8 mouse cellular contexts compared by ENCODE assay signal in genomic region chr11:50632270-50632669, GRCm38 (mm10). TPM values are rescaled to one million over a fixed set of nuclear protein-coding genes. Genes with fewer than 3 reads are reported as not detected.
DNase-seq lines count a peak whose midpoint lies in the region; ATAC-seq lines count a peak whose summit lies in the region.

No protein-coding gene starts in this region.

- 41% methylated on average over 4 of the region's 4 CpGs for WGBS in hindbrain, embryonic 16.5 days
- 61% methylated on average over 4 of the region's 4 CpGs for WGBS in hindbrain, embryonic 10.5 days
- 21% methylated on average over 4 of the region's 4 CpGs for WGBS in liver, embryonic 12.5 days (ENCODE audit: insufficient replicate concordance)

- no peak for DNase-seq in hindbrain, embryonic 10.5 days (ENCODE audit: low spot score)
- DNase-seq in cerebellum, adult 9-10 months: peak; percentile 85
- peak; percentile 83 to 91 for DNase-seq in heart, adult 18-20 months
- peak; percentile 16 to 51 for DNase-seq in kidney, postnatal 36 days
- DNase-seq in right cerebral cortex, postnatal 10 days (ENCODE audit: low spot score in 2 of 2): peak; percentile 59 to 66
- no peak for DNase-seq in spleen, adult 18-20 months

- no peaks in the 10 kb centered on the region for H3K9me3 ChIP-seq in hindbrain, embryonic 16.5 days (ENCODE audit: control insufficient read depth, low read length)
- no peaks in the 10 kb centered on the region for H3K9me3 ChIP-seq in hindbrain, embryonic 10.5 days
- H3K9me3 ChIP-seq in liver, embryonic 12.5 days (replicated peaks): no peaks in the 10 kb centered on the region

- H3K27me3 ChIP-seq in hindbrain, embryonic 16.5 days (replicated peaks; ENCODE audit: control insufficient read depth, insufficient read depth, low read length): no peaks in the 10 kb centered on the region
- no peaks in the 10 kb centered on the region for H3K27me3 ChIP-seq in hindbrain, embryonic 10.5 days (ENCODE audit: insufficient read depth, poor library complexity, severe bottlenecking)
- no peaks in the 10 kb centered on the region for H3K27me3 ChIP-seq in liver, embryonic 12.5 days (replicated peaks)

- no peaks in the 10 kb centered on the region for H3K36me3 ChIP-seq in hindbrain, embryonic 16.5 days (ENCODE audit: control insufficient read depth, insufficient read depth, low read length)
- no peaks in the 10 kb centered on the region for H3K36me3 ChIP-seq in hindbrain, embryonic 10.5 days
- no peaks in the 10 kb centered on the region for H3K36me3 ChIP-seq in liver, embryonic 12.5 days

- H3K9ac ChIP-seq in hindbrain, embryonic 16.5 days (ENCODE audit: low read depth, low read length): no peak overlapping the region
- H3K9ac ChIP-seq in liver, embryonic 12.5 days: no peak overlapping the region

- peak; percentile 66 for ATAC-seq in hindbrain, embryonic 16.5 days
- ATAC-seq in liver, embryonic 12.5 days: 0 out of 2 replicates have a peak, but pooled peaks have one; percentile 30

- H3K4me1 ChIP-seq in hindbrain, embryonic 16.5 days (ENCODE audit: control insufficient read depth, insufficient read depth, low read depth, low read length): no peaks in the 10 kb centered on the region; the same call in 1 of the 2 replicates
- peaks cover 4% of the 10 kb centered on the region; the same call in 1 of the 2 replicates for H3K4me1 ChIP-seq in hindbrain, embryonic 10.5 days (replicated peaks)
- no peaks in the 10 kb centered on the region; the same call in 1 of the 2 replicates for H3K4me1 ChIP-seq in liver, embryonic 12.5 days

- no peak overlapping the region for H3K4me3 ChIP-seq in hindbrain, embryonic 16.5 days (ENCODE audit: low read length)
- H3K4me3 ChIP-seq in hindbrain, embryonic 10.5 days: no peak overlapping the region
- no peak overlapping the region for H3K4me3 ChIP-seq in liver, embryonic 12.5 days

- no peak overlapping the region for H3K4me2 ChIP-seq in hindbrain, embryonic 16.5 days (ENCODE audit: low read length)
- no peak overlapping the region for H3K4me2 ChIP-seq in liver, embryonic 12.5 days

- no peak overlapping the region for H3K27ac ChIP-seq in hindbrain, embryonic 16.5 days (ENCODE audit: low read depth, low read length)
- no peak overlapping the region for H3K27ac ChIP-seq in hindbrain, embryonic 10.5 days
- H3K27ac ChIP-seq in liver, embryonic 12.5 days: no peak overlapping the region

RNA-seq across cellular contexts. Expression of gene Adamts2, which starts 30.4 kb away (rescaled TPM):
- polyA plus RNA-seq in hindbrain, embryonic 16.5 days (2015; fragmentation: Nextera tagmentation; extraction: Ambion mirVana): 4.7 and 5.3 TPM in 2 replicates
- 1.3 and 2.8 TPM in 2 replicates for polyA plus RNA-seq in hindbrain, embryonic 10.5 days (2016; fragmentation: Nextera tagmentation; extraction: Ambion mirVana)
- total RNA-seq in heart, adult 18-20 months (2021): 1 to 10 TPM; 7.3 to 8.2 TPM
- 4.2 and 4.4 TPM in 2 replicates for polyA plus RNA-seq in liver, embryonic 12.5 days (2016; fragmentation: Nextera tagmentation; extraction: Ambion mirVana)

Comparison
In these comparisons a context has a peak if more than half of its experiments do, and no peak if none do; other contexts are left out.
1. DNase-seq: peak in cerebellum, adult 9-10 months (single experiment), heart, adult 18-20 months (2 of 2), kidney, postnatal 36 days (2 of 2) and right cerebral cortex, postnatal 10 days (2 of 2); none in hindbrain, embryonic 10.5 days (single experiment) and spleen, adult 18-20 months (0 of 2).